Mouse (Mus musculus) heart, postnatal 36 days (tissue): ENCODE data around the gene Camkk2. TPM values are rescaled to one million over a fixed set of nuclear protein-coding genes. Genes with fewer than 3 reads are reported as not detected.

ENCODE experiments used
- DNase-seq, 2 experiments: peaks; one replicate each; pipeline ENCODE4 v3.0.0; 2021 to 2022
- intact Hi-C: fragments of 180-260 bp; cut with DNase I; formaldehyde crosslinking; loops from one replicate; pipeline ENCODE4 v1.15.1; 2025
- microRNA-seq, 2 experiments: library from miRNA; unstranded; fragments of <30 nt; microRNA quantifications; one replicate each; pipeline ENCODE4 v1.2.0; 2021; ENCODE audit warnings: borderline number of aligned reads in 2 of 2
- total RNA-seq, 2 experiments: library from RNA; stranded (reverse); gene quantifications; 2 replicates each; pipeline ENCODE4 v1.2.3; 2021

Gene Camkk2
- total RNA-seq, 2 experiments from 2014 or later = 9.2 to 11.2 TPM

DNA sequence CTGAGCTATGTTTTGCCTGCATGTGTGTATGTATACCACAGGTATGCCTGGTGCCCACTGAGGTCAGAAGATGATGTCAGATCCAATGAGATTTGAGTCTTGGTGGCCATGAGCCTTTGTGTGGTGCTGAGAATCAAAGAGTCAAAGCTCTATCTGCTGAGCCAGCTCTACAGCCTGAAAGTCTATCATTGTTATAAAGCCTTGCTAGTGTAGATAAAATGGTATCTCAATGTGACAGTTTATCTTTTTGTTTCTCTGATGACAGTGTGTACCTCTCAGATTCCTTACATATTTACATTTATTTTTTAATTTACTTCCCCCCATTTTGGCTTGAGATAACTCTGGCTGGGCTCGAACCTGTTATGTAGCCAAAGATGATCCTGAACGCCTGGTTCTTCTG is 75.6 kb downstream of the Camkk2 start:
- no peak for DNase-seq
- intact Hi-C loops = no loop called here

DNA sequence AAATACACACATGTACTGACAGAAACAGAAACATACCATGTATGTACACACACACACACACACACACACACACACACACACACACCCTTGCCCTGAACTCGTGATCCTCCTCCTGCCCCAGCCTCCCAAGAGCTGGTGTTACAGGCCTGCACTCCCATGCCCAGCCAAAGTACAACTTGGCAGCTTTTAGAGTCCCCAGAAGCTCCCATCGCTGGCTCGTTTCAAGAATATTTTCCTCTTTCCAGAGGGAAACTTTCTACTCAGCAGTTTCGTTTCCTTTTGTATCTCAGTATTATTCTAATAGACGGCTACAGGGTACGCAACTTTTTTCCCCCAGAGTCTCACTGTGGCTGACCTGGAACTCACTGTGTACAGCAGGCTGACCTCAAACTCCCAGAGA is 77.1 kb downstream of the Camkk2 start:
- intact Hi-C loops = no loop called here
- no peak for DNase-seq

DNA sequence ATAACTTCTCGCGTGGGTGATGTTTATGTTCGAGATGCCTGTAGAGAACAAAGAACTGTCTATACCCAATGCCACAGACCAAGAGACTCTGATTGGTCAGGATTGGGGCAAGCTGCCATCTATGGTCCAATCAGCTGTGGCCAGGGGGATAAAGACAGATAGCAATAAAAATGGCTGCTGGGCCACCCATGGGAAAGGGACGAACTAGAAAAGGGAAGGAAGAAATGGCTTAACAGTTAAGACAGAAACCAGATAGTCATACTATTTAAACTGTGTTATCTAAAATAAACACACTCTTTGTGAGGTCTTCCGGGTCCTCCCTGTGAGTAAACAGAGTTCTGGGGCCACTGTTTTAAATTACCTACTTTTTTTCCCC is 78.4 kb downstream of the Camkk2 start:
- intact Hi-C loops = no loop called here
- no peak for DNase-seq

DNA sequence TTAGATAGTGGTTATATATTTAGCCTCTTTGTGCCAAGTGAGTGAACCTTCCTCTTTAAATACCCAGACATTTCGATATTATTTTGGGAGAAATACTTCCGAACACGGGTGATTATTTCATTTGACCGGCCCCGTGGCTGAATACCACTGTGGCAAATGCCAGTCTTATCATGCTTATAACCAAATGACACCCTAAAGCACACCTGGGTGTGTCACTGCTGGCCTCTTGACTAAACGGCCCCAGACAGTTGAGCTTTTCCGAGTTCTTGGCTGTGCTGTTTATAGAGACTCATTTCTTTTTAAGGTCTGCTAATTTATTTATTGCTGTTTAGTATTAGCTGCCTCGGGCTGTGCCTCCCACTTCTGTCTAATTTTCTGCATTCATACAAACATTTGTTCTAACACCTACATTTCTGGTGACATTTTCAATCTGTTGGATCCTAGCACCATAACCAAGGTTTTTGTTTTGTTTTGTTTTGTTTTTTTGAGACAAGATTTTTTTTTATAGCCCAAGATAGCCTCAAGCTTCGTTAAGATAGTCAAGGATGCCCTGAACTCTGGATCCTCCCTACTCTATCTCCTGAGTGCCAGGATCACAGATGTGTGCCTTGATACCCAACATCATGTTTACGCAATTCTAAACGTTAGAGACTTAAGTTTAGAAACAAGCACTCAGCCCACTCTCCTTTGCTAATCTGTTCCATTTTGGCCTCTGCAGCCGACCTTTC is 78.9 kb downstream of the Camkk2 start:
- intact Hi-C loops = no loop called here
- no peak for DNase-seq

DNA sequence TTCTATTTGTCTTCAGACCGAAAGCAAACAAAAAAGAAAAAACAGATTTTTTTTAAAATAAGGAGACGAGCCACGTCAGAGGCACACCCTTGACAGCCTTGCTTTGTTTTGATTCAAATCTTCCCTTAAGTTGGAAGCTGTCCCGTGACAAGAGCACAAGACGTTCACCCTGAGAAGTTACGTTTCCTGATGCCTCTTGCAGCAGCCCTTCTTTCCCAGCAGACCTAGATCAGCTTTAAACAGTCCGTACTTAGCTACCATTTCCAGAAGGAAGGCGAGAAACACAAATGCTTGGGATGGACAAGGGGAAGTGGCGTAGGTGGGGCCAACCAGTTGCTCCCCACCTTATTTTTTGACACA is 80.5 kb downstream of the Camkk2 start:
- intact Hi-C loops = no loop called here

DNA sequence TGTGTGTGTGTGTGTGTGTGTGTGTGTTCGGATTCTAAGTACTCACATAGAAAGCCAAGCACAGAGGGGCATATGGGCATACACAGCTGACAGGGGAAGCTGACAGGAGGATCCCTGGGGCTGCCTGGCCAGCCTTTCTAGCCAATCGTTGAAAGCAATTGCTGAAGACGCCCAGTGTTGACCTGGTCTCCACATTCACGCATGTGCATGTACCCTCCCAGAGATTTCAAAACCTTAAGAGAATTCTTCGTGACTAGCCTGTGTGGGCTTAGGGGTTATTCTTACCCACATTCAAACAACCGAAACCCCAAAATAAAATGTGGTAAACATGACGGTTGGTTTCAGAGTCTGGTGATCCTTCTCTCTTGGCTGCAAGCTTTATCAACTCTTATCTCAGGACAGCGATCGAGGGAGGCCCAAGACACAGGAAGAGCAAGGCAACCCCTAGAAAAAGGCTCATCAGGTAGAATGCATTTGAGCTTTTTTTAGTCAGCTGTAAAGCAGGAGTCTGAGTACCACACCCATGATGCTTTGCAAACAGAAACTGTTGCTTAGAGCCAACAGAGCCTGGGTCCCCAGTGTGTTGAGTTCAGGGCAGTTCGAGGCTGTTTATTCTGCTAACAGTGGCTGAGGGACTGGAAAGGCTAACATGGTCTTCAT is 81.0 kb downstream of the Camkk2 start:
- intact Hi-C loops = no loop called here
- DNase-seq = no peak

More for the DNA sequence above, 80.5 kb downstream of the Camkk2 start:
- DNase-seq = no peak

DNA sequence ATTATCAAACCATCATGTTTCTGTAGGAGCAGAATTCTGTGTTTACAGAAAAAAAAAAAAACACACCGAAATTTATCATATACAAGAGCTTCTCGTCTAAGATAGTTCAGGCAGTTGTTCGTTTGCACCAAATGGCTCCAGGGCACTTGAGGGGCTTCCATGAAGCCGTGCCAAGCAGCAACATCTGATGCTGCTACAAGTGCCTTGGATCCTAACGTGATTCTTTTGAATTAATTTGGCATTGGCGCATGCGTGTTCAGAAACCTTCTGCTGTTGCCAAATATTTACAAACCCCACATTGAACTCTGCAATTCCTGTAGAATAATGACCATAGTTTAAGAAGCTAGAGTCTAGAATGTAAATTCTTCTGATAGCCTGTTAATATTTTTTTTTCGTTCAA is 83.7 kb downstream of the Camkk2 start:
- intact Hi-C loops = no loop called here
- DNase-seq = no peak

DNA sequence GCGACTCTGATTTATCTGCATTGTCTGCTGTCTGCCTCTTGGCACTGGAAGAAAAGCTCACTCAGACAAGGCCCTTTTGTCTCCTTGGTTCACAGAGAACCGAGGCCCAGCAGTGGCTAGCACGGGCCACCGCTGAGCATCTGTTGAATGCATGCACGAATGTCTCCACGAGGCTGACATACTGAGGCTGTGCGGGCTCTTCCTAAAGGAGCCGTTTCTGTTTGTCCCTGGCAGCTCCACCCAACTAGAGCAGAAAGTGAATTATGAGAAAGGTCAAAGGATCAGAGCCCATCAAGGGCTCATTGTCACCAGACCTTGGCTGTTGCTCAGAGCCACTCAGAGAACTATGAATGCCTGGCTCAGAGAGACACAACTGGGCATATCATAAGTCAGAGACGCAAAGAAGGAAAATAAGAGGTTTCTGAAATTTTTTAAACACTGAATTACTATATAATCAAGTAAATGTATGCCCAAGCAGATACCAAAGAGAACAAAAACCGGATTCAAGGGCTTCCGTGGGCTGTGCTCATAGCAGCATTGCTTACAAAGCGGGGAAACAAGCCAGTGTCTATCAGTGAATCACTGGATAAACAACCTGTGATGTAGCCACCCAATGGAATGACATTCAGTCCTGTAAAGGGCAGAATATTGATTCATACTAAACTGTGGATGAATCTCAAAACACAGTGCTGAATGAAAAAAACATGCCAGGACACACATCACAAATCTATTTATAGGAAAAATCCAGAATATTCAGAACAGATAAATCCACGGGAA is 85.6 kb downstream of the Camkk2 start:
- intact Hi-C loops = no loop called here
- no peak for DNase-seq

DNA sequence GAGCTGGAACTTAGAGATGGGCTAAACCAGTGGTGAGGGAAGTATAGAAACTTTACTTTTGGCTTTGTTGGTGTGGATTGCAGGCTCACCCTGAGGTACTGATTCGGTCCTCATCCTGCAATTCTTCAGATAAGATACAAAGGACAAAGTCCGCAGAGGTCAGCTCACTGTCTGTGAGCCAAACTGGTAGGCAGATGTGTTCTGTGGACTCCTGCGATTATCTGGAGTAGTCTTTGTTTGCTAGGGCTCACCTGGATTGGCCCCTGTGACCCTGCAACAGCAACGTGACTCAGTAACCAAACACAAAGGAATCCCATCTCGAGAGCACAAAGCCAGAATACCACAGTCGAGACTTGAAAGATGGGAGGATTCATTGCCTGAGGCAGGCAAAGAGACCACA is 88.7 kb downstream of the Camkk2 start:
- DNase-seq = no peak
- intact Hi-C loops = no loop called here

DNA sequence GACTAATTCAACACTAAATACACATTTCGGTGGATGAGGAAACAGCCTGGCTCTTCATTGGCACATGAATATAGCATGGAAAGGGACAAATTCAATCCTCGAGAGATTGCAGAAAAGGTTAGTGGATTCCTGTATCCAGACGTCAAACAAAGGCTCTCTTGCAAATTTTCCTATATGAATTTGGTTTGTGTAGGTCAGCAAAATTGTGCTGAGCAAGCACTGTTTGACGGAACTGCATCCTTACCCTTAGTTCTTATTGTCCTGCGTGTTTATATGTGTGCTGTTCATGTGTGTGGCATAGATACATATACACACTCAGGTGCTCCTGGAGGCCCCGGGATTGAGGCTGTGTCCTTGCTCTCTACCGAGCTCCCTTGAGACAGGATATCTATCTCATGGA is 90.1 kb downstream of the Camkk2 start:
- DNase-seq = no peak
- intact Hi-C loops = no loop called here

DNA sequence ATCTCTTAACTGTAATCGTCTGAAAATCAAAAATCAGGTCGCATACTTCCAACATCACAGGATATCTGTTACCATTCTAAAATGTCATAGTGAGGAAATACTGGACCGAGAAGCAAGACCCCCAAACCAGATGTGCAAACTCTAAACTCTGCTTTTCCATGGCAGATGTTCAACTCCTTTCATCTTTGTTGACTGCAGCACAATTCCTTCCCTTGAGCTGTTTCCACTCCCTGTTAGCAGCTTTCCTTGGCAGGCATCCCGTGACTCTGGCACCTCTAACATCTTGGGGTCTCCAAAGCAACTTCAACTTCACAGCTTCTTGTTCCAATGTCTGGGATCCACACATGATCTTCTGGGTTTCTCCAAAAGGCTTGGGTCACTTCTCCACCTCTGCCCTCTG is 91.8 kb downstream of the Camkk2 start:
- DNase-seq = no peak
- intact Hi-C loops = no loop called here

DNA sequence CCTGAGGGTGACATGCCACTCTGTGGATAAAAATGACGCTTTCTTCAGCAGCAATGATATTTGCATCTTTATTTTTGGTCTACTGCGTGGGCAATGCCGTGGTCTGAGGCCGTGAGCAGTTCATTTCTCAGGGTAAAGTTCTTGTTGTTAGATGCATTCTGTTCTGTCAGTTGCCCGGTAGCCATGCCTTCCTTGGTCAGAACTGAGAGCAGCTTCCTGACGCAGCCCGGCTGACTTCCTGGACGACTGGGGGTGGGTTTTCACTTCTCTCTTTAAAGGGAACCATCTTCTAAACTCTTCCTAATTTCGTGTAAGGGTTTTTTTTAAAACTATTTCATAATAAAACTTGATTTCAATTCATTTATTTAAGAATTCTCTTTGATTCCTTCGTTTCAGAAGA is 95.3 kb downstream of the Camkk2 start:
- intact Hi-C loops = no loop called here
- no peak for DNase-seq

DNA sequence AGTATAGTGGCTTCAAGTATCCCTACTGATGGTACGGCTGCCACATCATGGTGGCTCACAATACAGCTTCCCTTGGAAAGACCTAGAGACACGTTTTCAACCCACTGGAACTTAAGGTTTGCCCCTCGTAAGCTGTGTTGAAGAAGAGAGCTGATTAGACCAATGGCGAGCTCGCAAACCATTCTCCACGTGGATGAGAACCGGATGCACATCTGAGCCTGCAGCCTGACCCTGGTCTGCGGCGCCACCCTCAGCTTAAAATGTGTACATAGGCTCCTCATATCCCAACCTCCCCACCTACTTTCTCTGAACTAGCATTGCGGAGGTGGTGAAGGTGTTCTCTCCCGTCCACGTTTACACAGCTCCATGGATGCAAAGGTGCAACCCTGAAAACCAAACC is 97.9 kb downstream of the Camkk2 start:
- intact Hi-C loops = no loop called here
- DNase-seq = no peak

Small RNAs within 50 kb of the gene (microRNA-seq; reads per million reads assigned to microRNA genes)
- gene Mir8115 = 0 to 2.2 reads per million in 2 experiments

Other genes starting within 250 kb of the Camkk2 start
- gene Ift81, start 164.9 kb downstream of the Camkk2 start, total RNA-seq = 10 to 100 TPM; 66.7 to 71.1 TPM
- 1 to 10 TPM; 4.4 TPM for gene P2rx7, start 135.5 kb downstream of the Camkk2 start, total RNA-seq
- gene P2rx4, start 71.9 kb downstream of the Camkk2 start, total RNA-seq = 10 to 100 TPM; 18.9 to 20.5 TPM
- 100 to 1,000 TPM; 163 to 171 TPM for gene Anapc5, start 41.9 kb upstream of the Camkk2 start, total RNA-seq
- 10 to 100 TPM; 25.6 to 30.1 TPM for gene Rnf34, start 70.6 kb upstream of the Camkk2 start, total RNA-seq
- 10 to 100 TPM; 16.6 to 19.0 TPM for gene Kdm2b, start 210.4 kb upstream of the Camkk2 start, total RNA-seq
- gene Orai1, start 235.7 kb upstream of the Camkk2 start, total RNA-seq = 10 to 100 TPM; 16.7 to 19.3 TPM